Mouse (Mus musculus): ENCODE measurements around the gene Col2a1. TPM values are rescaled to one million over a fixed set of nuclear protein-coding genes. Genes with fewer than 3 reads are reported as not detected.
A peak's percentile ranks its signal among the peaks of the same experiment; 100 is the strongest.

Col2a1 gene
- polyA plus RNA-seq (2015; fragmentation: Nextera tagmentation; extraction: Ambion mirVana): 0.18 TPM in 1 of 2 replicates, not detected in the other

DNA sequence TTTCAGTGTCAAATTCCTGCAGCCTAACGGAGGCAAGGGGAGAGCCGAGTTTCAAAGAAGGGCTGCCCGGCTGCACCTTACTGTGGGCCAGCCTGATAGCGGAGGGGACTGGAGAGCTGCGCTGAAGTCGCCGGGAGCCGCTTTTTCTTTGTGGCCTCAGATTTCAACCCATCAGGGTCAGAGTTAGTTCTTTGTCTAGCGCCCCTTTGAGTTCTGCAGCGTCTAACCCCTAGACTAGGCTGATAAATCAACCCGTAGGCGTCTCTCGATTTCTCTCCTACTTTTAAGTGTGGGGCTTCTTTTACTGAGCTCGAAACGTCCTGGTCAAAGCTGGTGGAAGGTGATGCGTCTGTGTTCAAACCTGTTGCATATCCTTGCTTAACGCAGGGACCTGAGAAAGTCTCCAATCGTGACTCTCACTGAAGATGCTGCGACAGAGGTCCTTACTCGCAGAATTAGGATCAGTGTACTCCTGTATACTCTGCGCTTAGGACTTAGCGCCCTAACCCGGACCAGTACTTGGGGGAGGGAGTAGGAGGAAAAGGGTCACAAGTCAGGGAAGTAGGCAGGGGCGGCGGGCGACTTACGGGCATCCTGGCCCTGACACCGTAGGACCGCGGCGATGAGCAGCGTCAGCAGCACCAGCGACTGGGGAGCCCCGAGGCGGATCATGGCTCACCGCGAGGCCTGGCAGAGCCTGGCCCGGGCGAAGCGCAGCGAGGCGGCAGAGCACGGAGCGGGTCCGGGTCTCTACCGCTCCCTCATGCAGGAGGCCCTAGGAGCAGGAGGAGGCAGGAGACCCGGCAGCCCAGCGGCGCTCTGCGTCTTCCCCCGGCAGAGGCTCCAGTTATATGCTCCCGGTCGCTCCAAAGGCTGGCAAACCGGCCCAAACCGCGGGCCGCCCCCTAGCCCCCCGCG lies at the start of gene Col2a1:
TSS of gene Col2a1 (minus strand) at position 874 of the 918 bp plus-strand sequence.
- Histone ChIP-seq H3K27ac (ENCODE audit: low read length) (no peak within 1 kb of the TSS), H3K36me3 (ENCODE audit: insufficient read depth, low read length) (no peaks in the 10 kb centered on the region), H3K4me3 (ENCODE audit: low read depth, low read length) (peak within 1 kb of the TSS; percentile 10; the same call in 1 of the 2 replicates), H3K4me1 (ENCODE audit: insufficient read depth, low read depth, low read length) (peaks cover 24% of the 10 kb centered on the region; the same call in 1 of the 2 replicates), H3K9ac (replicated peaks; ENCODE audit: low read depth) (no peak within 1 kb of the TSS), H3K27me3 (replicated peaks; ENCODE audit: insufficient read depth, low read length) (peaks cover 69% of the 10 kb centered on the region), H3K4me2 (replicated peaks; ENCODE audit: low read depth, low read length) (peak within 1 kb of the TSS; percentile 35), H3K9me3 (ENCODE audit: low read length) (no peaks in the 10 kb centered on the region)
- 1% methylated on average over 59 of the region's 59 CpGs for WGBS
- ATAC-seq (no peak), DNase-seq (ENCODE audit: low spot score) (no peak)
- TF ChIP-seq EP300 (IDR thresholded peaks at IDR 0.05): no peak
- TF ChIP-seq CTCF (IDR thresholded peaks at IDR 0.05): no peak

DNA sequence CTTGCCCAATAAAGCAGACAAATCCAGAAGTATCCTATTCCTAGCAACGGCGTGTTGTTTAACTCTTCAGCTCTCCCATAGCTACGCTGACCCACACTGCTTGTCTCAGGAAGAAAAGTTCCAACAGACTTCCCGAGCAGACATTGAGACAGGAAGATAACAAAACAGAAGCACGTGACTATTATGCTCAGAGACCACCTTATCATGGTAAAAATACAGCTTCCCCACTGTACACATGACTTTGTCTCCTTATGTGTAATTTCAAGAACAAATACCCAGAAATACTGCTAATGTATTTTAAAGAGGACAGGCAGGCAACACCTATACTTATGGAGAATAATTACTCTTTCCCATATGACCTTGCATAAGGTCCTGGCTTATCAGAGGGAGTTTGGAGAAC lies 47.2 kb upstream of the Col2a1 start:
- no peak for DNase-seq (ENCODE audit: low spot score)
- H3K4me3 ChIP-seq (ENCODE audit: low read depth, low read length): no peak overlapping the region
- ATAC-seq: no peak
- no peaks in the 10 kb centered on the region for H3K27me3 ChIP-seq (replicated peaks; ENCODE audit: insufficient read depth, low read length)
- WGBS: 85% methylated on average over 5 of the region's 5 CpGs
- H3K4me1 ChIP-seq (ENCODE audit: insufficient read depth, low read depth, low read length): no peaks in the 10 kb centered on the region
- no peaks in the 10 kb centered on the region for H3K9me3 ChIP-seq (ENCODE audit: low read length)
- H3K4me2 ChIP-seq (replicated peaks; ENCODE audit: low read depth, low read length): no peak overlapping the region
- no peak for TF ChIP-seq EP300 (IDR thresholded peaks at IDR 0.05)
- TF ChIP-seq CTCF (IDR thresholded peaks at IDR 0.05): no peak
- no peak overlapping the region for H3K27ac ChIP-seq (ENCODE audit: low read length)
- H3K9ac ChIP-seq (replicated peaks; ENCODE audit: low read depth): no peak overlapping the region
- peaks cover 21% of the 10 kb centered on the region for H3K36me3 ChIP-seq (ENCODE audit: insufficient read depth, low read length)

DNA sequence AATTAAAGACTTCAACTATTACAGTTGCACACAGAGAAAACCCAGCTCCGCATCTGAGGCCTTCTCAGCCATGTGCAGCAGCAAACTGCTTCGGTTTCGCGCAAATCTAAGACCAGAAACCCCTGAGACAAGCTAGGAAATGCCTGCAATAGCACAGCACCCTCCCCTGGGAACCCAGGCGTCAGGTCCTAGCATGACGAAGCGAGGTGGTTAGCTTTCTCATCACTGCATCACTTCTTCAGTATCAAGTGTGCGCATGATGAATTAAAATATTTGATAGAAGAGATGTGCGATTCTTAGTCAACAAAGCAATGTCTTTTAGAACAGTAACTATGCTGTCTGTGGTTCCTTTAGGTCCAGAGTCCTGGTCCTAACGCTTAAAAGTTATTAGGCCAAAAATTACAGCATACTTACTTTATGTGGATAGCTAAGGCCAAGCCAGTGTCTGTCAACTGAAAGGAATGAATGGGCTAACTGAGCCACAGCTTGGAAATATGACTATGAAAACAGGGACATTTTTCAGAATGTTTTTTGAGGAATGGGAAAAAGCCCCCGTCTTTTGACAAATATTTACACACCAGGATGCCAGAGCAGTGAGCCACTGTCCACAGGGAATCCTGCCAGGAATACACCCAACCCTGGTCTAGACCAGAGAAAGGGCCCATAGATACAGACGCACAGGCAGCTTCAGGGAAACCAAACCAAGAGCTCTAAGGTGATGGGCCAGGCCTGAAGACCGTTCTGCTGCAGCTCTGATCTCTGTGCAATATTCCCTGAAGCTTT lies 44.6 kb upstream of the Col2a1 start:
- no peaks in the 10 kb centered on the region for H3K4me1 ChIP-seq (ENCODE audit: insufficient read depth, low read depth, low read length)
- DNase-seq (ENCODE audit: low spot score): no peak
- H3K4me2 ChIP-seq (replicated peaks; ENCODE audit: low read depth, low read length): no peak overlapping the region
- 86% methylated on average over 13 of the region's 13 CpGs for WGBS
- no peak overlapping the region for H3K27ac ChIP-seq (ENCODE audit: low read length)
- no peaks in the 10 kb centered on the region for H3K9me3 ChIP-seq (ENCODE audit: low read length)
- ATAC-seq: no peak
- no peak for TF ChIP-seq EP300 (IDR thresholded peaks at IDR 0.05)
- no peak for TF ChIP-seq CTCF (IDR thresholded peaks at IDR 0.05)
- no peaks in the 10 kb centered on the region for H3K27me3 ChIP-seq (replicated peaks; ENCODE audit: insufficient read depth, low read length)
- H3K9ac ChIP-seq (replicated peaks; ENCODE audit: low read depth): no peak overlapping the region
- no peak overlapping the region for H3K4me3 ChIP-seq (ENCODE audit: low read depth, low read length)
- H3K36me3 ChIP-seq (ENCODE audit: insufficient read depth, low read length): peaks cover 39% of the 10 kb centered on the region

GRCm38 (mm10) chr15:98044387-98044786 lies 39.9 kb upstream of the Col2a1 start:
- 98% methylated on average over 5 of the region's 5 CpGs for WGBS
- Histone ChIP-seq H3K27ac (ENCODE audit: low read length) (no peak overlapping the region), H3K36me3 (ENCODE audit: insufficient read depth, low read length) (peaks cover 64% of the 10 kb centered on the region), H3K9ac (replicated peaks; ENCODE audit: low read depth) (no peak overlapping the region), H3K27me3 (replicated peaks; ENCODE audit: insufficient read depth, low read length) (no peaks in the 10 kb centered on the region), H3K4me3 (ENCODE audit: low read depth, low read length) (no peak overlapping the region), H3K4me2 (replicated peaks; ENCODE audit: low read depth, low read length) (no peak overlapping the region), H3K4me1 (ENCODE audit: insufficient read depth, low read depth, low read length) (no peaks in the 10 kb centered on the region), H3K9me3 (ENCODE audit: low read length) (no peaks in the 10 kb centered on the region)
- TF ChIP-seq CTCF (IDR thresholded peaks at IDR 0.05) (peak; percentile 36; the same call in 1 of the 2 replicates), EP300 (IDR thresholded peaks at IDR 0.05) (no peak)
- no peak for ATAC-seq
- DNase-seq (ENCODE audit: low spot score): no peak

GRCm38 (mm10) chr15:98043967-98044366 lies 39.5 kb upstream of the Col2a1 start:
- ATAC-seq (no peak), DNase-seq (ENCODE audit: low spot score) (no peak)
- H3K4me1 ChIP-seq (ENCODE audit: insufficient read depth, low read depth, low read length): no peaks in the 10 kb centered on the region
- no peaks in the 10 kb centered on the region for H3K27me3 ChIP-seq (replicated peaks; ENCODE audit: insufficient read depth, low read length)
- no peaks in the 10 kb centered on the region for H3K9me3 ChIP-seq (ENCODE audit: low read length)
- no peak overlapping the region for H3K4me2 ChIP-seq (replicated peaks; ENCODE audit: low read depth, low read length)
- WGBS: 91% methylated on average over 6 of the region's 6 CpGs
- no peak for TF ChIP-seq CTCF (IDR thresholded peaks at IDR 0.05)
- TF ChIP-seq EP300 (IDR thresholded peaks at IDR 0.05): no peak
- peaks cover 66% of the 10 kb centered on the region for H3K36me3 ChIP-seq (ENCODE audit: insufficient read depth, low read length)
- H3K9ac ChIP-seq (replicated peaks; ENCODE audit: low read depth): no peak overlapping the region
- no peak overlapping the region for H3K27ac ChIP-seq (ENCODE audit: low read length)
- H3K4me3 ChIP-seq (ENCODE audit: low read depth, low read length): no peak overlapping the region

- WGBS: 84% methylated on average over 12 of the region's 12 CpGs
- TF ChIP-seq CTCF (IDR thresholded peaks at IDR 0.05) (no peak), EP300 (IDR thresholded peaks at IDR 0.05) (no peak)
- Histone ChIP-seq H3K9ac (replicated peaks; ENCODE audit: low read depth) (no peak overlapping the region), H3K4me1 (ENCODE audit: insufficient read depth, low read depth, low read length) (no peaks in the 10 kb centered on the region), H3K9me3 (ENCODE audit: low read length) (no peaks in the 10 kb centered on the region), H3K4me2 (replicated peaks; ENCODE audit: low read depth, low read length) (no peak overlapping the region), H3K27ac (ENCODE audit: low read length) (no peak overlapping the region), H3K27me3 (replicated peaks; ENCODE audit: insufficient read depth, low read length) (no peaks in the 10 kb centered on the region), H3K36me3 (ENCODE audit: insufficient read depth, low read length) (peaks cover 62% of the 10 kb centered on the region), H3K4me3 (ENCODE audit: low read depth, low read length) (no peak overlapping the region)
- DNase-seq (ENCODE audit: low spot score) (no peak), ATAC-seq (no peak)
Observed at GRCm38 (mm10) chr15:98042508-98042907, 38.0 kb upstream of the Col2a1 start.
